Mouse (Mus musculus) lung, embryonic 14.5 days (tissue): ENCODE measurements at regions not wholly inside any gene's neighbourhood (a gene's known extent, or its start where the extent isn't known, plus 50 kb on each side); places are given as distances from the start of the nearest gene placed in this dataset.

ENCODE experiments used
- ATAC-seq: fragments of 200-750 bp; cut with Nextera tagmentation; 2 replicates; pipeline ENCODE4 v1.8.0; 2017; ENCODE audit warnings: mild to moderate bottlenecking, moderate TSS enrichment, moderate library complexity; ENCODE audit not compliant: insufficient read depth
- DNase-seq: peaks from one replicate; pipeline ENCODE4 v3.0.0-alpha.2; 2015
- H3K27ac ChIP-seq: fragments of 300-500 bp; sonication (generic); 2 replicates; pipeline ENCODE4 v1.5.1; 2014; ENCODE audit warnings: low read depth, mild to moderate bottlenecking, moderate library complexity
- H3K27me3 ChIP-seq: fragments of 300-500 bp; sonication (generic); 2 replicates; pipeline ENCODE4 v1.6.1; 2014; ENCODE audit warnings: low read length, control low read depth; ENCODE audit not compliant: insufficient read depth
- H3K36me3 ChIP-seq: fragments of 300-500 bp; sonication (generic); 2 replicates; pipeline ENCODE4 v1.6.1; 2014; ENCODE audit warnings: control low read depth; ENCODE audit not compliant: insufficient read depth
- H3K4me1 ChIP-seq: fragments of 300-500 bp; sonication (generic); 2 replicates; pipeline ENCODE4 v1.6.1; 2014; ENCODE audit warnings: antibody characterized with exemption, control low read depth; ENCODE audit not compliant: insufficient read depth
- H3K4me2 ChIP-seq: fragments of 300-500 bp; sonication (generic); 2 replicates; pipeline ENCODE4 v1.6.1; 2014; ENCODE audit warnings: mild to moderate bottlenecking
- H3K4me3 ChIP-seq: fragments of 300-500 bp; sonication (generic); 2 replicates; pipeline ENCODE4 v1.5.1; 2014; ENCODE audit warnings: low read depth, low read length
- H3K9ac ChIP-seq: fragments of 300-500 bp; sonication (generic); 2 replicates; pipeline ENCODE4 v1.6.1; 2014
- H3K9me3 ChIP-seq: fragments of 300-500 bp; sonication (generic); 2 replicates; pipeline ENCODE4 v1.6.1; 2016; ENCODE audit warnings: low read depth, low read length, control low read depth
- CTCF ChIP-seq: IDR thresholded peaks from 2 replicates; pipeline ENCODE4 v1.5.1; 2016; ENCODE audit warnings: antibody characterized with exemption, low read depth
- WGBS: fragments of 180-500 bp; shearing (Covaris S2); extraction: QIAGEN DNeasy Blood & Tissue Kit; methylation state at CpG from one replicate; pipeline ENCODE4 v1.1.7; 2014; 5-methylcytosine and 5-hydroxymethylcytosine counted together

DNA sequence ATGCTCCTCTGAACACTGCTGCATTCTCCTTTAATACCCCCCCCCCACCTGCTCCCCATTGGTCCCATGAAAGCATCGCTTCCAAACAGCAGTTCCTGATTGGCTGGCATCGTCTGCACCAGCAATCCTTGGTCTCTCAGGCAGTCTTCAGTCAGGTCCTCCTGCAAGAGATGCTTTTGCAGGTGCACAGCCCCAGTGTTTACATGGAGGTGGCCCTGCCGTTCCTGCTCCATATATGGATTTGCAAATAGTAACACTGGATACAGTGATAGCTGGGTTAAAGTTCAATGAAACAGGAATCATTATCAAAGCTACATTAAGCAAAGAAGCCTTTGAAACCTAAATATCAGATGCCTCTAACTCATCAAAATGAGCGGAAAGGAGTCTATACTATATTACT lies 170.1 kb upstream of the Fat1 start:
- H3K27ac ChIP-seq = no peak overlapping the region
- ATAC-seq = no peak
- no peaks in the 10 kb centered on the region for H3K4me1 ChIP-seq
- no peaks in the 10 kb centered on the region for H3K9me3 ChIP-seq
- no peak for DNase-seq
- H3K4me3 ChIP-seq = no peak overlapping the region
- no peak overlapping the region for H3K4me2 ChIP-seq
- no peak overlapping the region for H3K9ac ChIP-seq
- no peaks in the 10 kb centered on the region for H3K27me3 ChIP-seq
- H3K36me3 ChIP-seq = no peaks in the 10 kb centered on the region
- WGBS = 56% methylated on average over 4 of the region's 4 CpGs
- no peak for TF ChIP-seq CTCF

DNA sequence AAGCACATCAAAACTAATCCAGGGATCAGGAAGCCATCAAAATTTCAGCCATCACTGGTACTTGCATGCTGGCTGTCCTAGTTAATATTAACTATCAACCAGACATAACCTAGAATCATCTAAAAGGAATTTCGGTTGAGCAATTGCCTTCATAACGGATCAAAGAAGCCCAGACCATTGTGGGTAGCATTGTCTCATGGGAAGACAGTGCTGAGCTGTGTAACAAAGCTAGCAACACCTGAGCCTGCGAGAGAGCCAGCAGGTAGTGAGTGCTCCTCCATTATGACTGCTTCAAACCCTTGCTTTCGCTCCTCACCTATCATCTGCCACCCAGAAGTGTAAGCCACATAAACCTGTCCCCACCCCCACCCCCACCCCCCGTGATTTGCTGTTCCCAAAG lies 169.6 kb upstream of the Fat1 start:
- ATAC-seq (no peak), DNase-seq (no peak)
- TF ChIP-seq CTCF = no peak
- Histone ChIP-seq H3K4me2 (no peak overlapping the region), H3K27ac (no peak overlapping the region), H3K4me1 (no peaks in the 10 kb centered on the region), H3K9ac (no peak overlapping the region), H3K36me3 (no peaks in the 10 kb centered on the region), H3K4me3 (no peak overlapping the region), H3K27me3 (no peaks in the 10 kb centered on the region), H3K9me3 (no peaks in the 10 kb centered on the region)
- 57% methylated on average over 5 of the region's 5 CpGs for WGBS

DNA sequence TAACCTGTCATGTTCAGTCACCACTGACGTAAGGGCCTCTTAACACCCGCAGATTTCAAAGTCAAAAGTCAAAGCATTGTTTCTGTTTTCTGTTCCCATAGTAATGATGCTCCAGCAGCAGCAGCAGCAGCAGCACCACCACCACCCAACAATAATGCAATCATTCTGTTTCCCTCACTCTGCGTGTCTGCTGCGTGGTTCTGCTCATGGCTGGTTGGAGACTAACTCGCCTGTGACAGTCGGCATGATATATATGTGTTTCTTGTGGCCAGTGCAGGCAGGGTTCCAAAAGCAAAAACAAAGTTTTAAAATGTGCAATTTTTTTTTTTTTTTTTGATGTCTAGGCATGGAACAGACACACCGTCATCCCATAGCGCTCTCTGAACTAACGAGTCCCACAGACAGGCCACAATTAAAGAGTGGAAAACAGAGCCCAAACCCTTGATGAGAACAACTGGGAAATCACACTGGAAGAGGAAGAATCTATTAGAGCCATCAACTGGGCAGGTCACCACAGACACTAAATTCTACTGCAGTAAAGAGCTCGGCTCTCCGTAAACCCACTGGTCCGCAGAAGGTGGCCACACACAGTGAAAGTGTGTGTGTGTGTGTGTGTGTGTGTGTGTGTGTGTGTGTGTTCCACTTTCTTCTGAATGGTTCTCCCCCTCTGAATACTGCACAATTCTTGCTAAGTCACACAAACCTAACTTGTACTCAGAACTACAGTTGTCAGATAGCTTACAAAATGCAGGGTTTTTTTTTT lies 169.0 kb upstream of the Fat1 start:
- H3K9ac ChIP-seq = no peak overlapping the region
- no peak overlapping the region for H3K27ac ChIP-seq
- H3K27me3 ChIP-seq = no peaks in the 10 kb centered on the region
- no peak for TF ChIP-seq CTCF
- H3K4me1 ChIP-seq = no peaks in the 10 kb centered on the region
- H3K4me3 ChIP-seq = no peak overlapping the region
- H3K36me3 ChIP-seq = no peaks in the 10 kb centered on the region
- ATAC-seq (no peak), DNase-seq (peak; percentile 21)
- 52% methylated on average over 12 of the region's 12 CpGs for WGBS
- H3K9me3 ChIP-seq = no peaks in the 10 kb centered on the region
- H3K4me2 ChIP-seq = no peak overlapping the region

DNA sequence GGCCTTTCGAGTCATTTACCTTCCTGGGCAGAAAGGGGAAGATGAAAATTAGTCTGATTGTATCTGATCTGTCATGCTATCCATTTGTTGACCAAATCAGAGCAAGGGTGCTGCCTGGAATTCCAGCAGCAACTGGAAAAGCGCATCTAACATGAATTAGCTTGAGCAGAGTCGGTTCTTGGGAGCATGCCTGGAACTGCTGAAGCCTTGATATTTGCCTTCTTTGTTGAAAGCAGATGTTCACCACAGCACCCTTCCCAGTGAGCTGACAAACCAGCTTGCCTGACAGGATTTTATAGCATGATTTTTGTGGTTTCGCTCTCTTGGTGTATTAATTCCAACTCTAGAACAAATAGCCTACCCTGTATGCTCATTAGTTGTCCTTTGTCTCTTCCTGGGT lies 168.0 kb upstream of the Fat1 start:
- H3K4me2 ChIP-seq = no peak overlapping the region
- H3K9ac ChIP-seq = no peak overlapping the region
- H3K9me3 ChIP-seq = no peaks in the 10 kb centered on the region
- H3K4me3 ChIP-seq = no peak overlapping the region
- no peaks in the 10 kb centered on the region for H3K4me1 ChIP-seq
- no peaks in the 10 kb centered on the region for H3K36me3 ChIP-seq
- TF ChIP-seq CTCF = no peak
- 66% methylated on average over 4 of the region's 4 CpGs for WGBS
- H3K27ac ChIP-seq = no peak overlapping the region
- ATAC-seq (no peak), DNase-seq (peak; percentile 6)
- H3K27me3 ChIP-seq = no peaks in the 10 kb centered on the region

DNA sequence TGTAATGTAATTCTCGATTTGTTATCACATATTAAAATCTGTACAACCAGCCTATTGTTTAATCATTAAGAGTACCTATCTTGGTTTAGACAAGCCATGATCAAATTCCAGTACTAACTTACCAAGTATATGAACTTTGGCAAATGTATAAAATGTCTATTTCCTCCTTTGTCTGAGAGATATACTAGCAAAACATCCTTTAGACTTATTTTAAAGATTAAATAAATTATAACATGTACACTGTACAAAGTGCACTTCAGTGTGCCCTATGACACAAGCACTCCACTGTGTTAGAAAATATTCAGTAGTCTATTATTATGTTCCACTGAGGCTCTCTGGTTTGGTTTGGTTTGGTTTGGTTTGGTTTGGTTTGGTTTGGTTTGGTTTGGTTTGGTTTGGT lies 156.0 kb upstream of the Fat1 start:
- DNase-seq (no peak), ATAC-seq (no peak)
- Histone ChIP-seq H3K9ac (no peak overlapping the region), H3K4me1 (no peaks in the 10 kb centered on the region), H3K36me3 (no peaks in the 10 kb centered on the region), H3K27ac (no peak overlapping the region), H3K4me2 (no peak overlapping the region), H3K9me3 (no peaks in the 10 kb centered on the region), H3K27me3 (no peaks in the 10 kb centered on the region), H3K4me3 (no peak overlapping the region)
- WGBS = 69% methylated on average over 1 of the region's 1 CpGs
- TF ChIP-seq CTCF = no peak

DNA sequence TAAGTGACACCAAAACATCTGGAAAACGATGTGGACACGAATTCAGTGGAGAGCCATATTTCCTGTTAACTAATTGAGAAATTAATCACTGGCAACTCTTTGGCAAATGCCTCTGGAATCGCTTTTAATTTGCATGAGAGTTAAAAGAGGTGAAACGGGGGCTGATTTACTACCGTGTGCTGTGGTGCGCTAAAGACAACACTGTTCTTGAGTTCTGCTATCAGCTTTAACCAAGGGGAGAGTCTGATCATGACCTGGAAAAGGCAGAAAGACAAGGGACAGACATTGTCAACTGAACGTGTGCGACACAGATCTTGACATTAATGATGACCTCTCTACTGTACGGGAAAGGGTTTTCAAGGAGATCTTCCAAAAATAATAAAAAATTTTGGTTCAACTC lies 152.8 kb upstream of the Fat1 start:
- Histone ChIP-seq H3K9me3 (no peaks in the 10 kb centered on the region), H3K27ac (no peak overlapping the region), H3K4me3 (no peak overlapping the region), H3K27me3 (no peaks in the 10 kb centered on the region), H3K4me2 (no peak overlapping the region), H3K4me1 (no peaks in the 10 kb centered on the region), H3K36me3 (no peaks in the 10 kb centered on the region), H3K9ac (no peak overlapping the region)
- WGBS = 70% methylated on average over 9 of the region's 9 CpGs
- TF ChIP-seq CTCF = no peak
- ATAC-seq (no peak), DNase-seq (no peak)

DNA sequence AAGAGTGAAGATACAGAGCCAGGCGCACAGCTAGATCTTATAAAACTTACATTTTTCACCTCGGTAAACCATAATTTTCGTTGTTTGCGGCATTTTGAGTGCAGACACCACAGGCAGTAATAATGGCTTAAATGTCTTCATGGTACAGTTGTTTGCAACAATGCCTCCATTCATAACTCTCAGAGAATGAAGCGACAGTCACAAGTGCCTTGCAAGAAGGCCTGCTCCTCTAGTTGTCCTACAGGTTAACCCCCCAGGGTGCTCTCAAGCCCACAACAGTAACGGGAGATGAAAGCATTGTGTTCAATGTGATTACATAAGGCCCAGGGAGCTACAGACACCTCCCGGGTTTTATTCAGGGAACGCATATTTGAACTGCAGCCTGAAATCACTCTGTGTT lies 150.1 kb upstream of the Fat1 start:
- H3K27me3 ChIP-seq = no peaks in the 10 kb centered on the region
- no peak overlapping the region for H3K27ac ChIP-seq
- H3K36me3 ChIP-seq = no peaks in the 10 kb centered on the region
- no peak overlapping the region for H3K4me2 ChIP-seq
- no peak for ATAC-seq
- no peaks in the 10 kb centered on the region for H3K9me3 ChIP-seq
- no peak overlapping the region for H3K4me3 ChIP-seq
- 79% methylated on average over 8 of the region's 8 CpGs for WGBS
- no peaks in the 10 kb centered on the region for H3K4me1 ChIP-seq
- DNase-seq = no peak
- no peak for TF ChIP-seq CTCF
- H3K9ac ChIP-seq = no peak overlapping the region

DNA sequence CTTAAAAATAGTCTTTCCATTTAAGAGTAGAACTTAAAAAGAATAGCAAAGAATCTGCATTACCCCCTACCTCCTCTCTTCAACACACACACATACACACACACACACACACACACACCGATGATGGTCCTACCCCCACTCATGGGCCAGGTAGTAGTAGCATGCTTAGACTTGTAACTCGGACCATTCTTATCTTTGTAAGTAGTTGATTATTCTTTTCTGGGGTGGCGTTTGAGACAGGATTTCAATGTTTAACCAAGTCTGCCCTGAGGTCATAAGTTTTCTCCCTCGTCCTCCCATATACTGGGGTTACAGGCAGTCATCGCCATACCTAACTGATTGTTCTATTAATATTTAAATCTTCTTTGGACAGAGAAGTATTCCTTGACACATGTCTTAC lies 148.5 kb upstream of the Fat1 start:
- no peak overlapping the region for H3K27ac ChIP-seq
- no peak for ATAC-seq
- no peaks in the 10 kb centered on the region for H3K9me3 ChIP-seq
- H3K4me1 ChIP-seq = no peaks in the 10 kb centered on the region
- no peak overlapping the region for H3K4me3 ChIP-seq
- no peak for TF ChIP-seq CTCF
- no peaks in the 10 kb centered on the region for H3K27me3 ChIP-seq
- H3K9ac ChIP-seq = no peak overlapping the region
- H3K4me2 ChIP-seq = no peak overlapping the region
- 53% methylated on average over 5 of the region's 5 CpGs for WGBS
- no peaks in the 10 kb centered on the region for H3K36me3 ChIP-seq
- DNase-seq = no peak
